Mouse (Mus musculus): ENCODE measurements around the gene Pdik1l.
"Not testable (repeated sequence)": the region's sequence is repeated elsewhere in the genome, so short reads cannot be mapped to it uniquely, and the experiment has no call there.

Gene Pdik1l

DNA sequence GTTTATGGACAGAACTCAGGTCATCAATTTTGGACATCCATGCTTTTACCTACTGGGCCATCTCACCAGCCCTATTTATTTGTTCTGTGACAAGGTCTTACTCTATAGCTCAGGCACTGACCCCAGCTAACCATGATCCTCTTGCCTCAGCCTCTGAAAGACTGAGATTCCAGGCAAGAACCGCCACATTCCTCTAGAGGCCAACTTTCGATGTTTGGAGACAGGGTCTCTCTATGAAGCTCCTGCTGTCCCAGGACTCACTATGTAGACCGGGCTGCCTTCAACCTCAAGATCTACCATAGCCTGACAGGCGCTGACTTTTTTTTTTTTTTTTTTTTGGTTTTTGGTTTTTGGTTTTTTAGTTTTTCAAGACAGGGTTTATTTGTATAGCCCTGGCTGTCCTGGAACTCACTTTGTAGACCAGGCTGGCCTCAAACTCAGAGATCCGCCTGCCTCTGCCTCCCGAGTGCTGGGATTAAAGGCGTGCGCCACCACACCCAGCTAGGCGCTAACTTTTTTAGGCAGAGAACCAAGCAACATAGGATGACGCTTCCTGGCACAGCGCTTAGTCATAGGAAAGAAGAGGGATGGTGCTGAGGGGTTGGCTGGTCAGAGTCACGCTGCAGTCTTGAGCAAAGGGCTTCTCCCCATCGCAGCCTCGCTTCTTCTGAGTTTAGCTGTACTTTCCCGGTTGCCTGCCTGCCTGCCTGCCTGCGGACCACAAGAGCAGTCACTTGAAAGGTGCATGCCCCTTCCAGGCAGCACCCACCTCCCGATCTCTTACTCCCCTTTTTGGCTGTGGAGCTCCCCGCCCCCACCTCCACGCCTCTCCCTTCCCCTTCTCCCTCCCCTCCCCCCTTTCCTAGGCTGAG lies 11.2 kb upstream of the Pdik1l start:
- DNase-seq (ENCODE audit: low spot score) = no peak

DNA sequence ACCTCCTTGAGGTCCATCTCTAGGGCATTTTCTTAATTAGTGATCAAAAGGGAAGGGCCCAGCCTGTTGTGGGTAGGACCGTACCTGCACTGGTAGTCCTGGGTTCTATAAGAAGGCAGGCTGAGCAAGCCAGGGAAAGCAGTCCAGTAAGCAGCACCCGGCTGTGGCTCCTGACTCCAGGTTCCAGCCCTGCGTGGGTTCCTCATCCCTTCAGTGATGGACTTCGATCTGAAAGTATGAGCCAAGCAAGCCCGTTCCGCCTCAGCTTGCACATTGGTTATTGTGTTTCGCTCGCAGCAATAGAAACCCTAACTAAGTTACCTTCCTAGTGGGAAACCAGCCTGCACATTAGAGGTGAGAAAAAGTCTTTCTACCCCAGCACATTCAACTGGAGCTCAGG lies 9.7 kb upstream of the Pdik1l start:
- no peak for DNase-seq (ENCODE audit: low spot score)

DNA sequence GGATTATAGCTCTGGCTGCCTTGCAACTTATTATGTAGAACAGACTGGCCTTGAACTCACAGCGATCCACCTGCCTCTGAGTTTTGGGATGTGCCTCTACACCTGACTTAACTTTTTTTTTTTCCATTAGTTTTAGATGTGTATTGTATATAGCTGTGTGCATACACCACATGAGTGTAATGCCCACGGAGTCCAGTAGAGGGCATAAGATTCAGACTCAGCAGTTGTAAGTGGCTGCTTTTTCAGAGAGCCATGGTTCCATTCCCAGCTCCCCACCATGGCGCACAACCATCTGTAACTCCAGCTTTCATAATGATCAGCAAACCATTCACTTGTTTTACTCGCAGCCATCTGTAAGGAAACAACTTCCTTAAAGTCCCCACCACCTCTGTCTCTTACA lies 8.8 kb upstream of the Pdik1l start:
- no peak for DNase-seq (ENCODE audit: low spot score)

- DNase-seq (ENCODE audit: low spot score) = not testable (repeated sequence)
Measured at GRCm38 (mm10) chr4:134296096-134296495, 8.4 kb upstream of the Pdik1l start.

- DNase-seq (ENCODE audit: low spot score) = no peak
Measured at GRCm38 (mm10) chr4:134293692-134294163, 6.0 kb upstream of the Pdik1l start.

DNA sequence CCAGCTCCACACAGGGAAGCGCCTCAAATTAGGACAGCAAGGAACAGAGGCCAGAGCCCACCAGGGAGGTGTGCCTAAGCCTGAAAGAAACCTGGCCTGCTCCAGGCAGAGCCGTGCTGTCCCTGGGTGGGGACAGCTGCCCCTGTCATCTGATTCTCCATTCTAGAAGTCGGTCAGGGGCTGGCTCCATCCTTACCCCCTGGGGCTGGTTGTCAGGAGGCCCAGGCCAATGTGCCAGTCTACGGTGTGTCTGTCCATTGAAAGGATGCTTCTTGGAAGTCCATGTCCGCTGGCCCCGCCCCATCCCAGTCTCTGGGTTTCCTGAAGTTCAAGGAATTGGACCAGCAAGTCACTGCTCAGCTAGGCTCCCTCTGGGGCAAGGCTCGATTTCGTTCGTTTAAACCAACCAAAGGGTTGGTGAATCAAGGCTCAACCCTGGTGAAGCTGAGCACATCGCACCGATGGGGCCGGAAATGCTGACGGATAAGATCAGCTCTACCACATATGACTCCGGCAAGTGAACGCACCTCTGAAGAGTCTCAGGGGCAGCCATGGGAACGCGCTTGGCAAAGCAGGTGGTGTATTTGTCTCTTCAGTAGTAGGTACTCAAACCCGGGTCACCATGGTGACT lies 5.5 kb upstream of the Pdik1l start:
- no peak for DNase-seq (ENCODE audit: low spot score)

DNA sequence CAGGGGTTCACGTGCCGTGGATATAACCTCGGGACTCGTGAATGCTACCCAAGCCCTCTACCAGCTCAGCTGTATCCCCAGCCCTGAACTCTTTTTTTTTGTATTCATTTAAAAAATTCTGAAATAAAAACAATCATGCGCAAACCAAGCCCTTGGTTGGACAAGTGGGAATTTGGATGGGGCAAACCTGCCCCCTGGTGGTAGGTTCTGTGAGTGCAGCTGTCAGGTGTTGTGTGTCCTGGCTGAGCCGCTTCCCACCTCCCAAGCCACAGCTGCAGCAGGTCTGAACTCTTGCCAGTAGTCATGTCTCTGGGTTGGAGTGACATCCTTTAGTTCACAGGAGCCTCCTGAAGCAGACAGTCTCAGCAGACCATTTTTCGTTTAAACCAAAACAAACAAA lies 4.4 kb upstream of the Pdik1l start:
- peak; percentile 83 for DNase-seq (ENCODE audit: low spot score)

GRCm38 (mm10) chr4:134288397-134289256 lies 932 bp upstream of the Pdik1l start:
- DNase-seq (ENCODE audit: low spot score) = peak; percentile 40

- DNase-seq (ENCODE audit: low spot score) = peak; percentile 89
Measured at GRCm38 (mm10) chr4:134287168-134287564, 529 bp downstream of the Pdik1l start.

DNA sequence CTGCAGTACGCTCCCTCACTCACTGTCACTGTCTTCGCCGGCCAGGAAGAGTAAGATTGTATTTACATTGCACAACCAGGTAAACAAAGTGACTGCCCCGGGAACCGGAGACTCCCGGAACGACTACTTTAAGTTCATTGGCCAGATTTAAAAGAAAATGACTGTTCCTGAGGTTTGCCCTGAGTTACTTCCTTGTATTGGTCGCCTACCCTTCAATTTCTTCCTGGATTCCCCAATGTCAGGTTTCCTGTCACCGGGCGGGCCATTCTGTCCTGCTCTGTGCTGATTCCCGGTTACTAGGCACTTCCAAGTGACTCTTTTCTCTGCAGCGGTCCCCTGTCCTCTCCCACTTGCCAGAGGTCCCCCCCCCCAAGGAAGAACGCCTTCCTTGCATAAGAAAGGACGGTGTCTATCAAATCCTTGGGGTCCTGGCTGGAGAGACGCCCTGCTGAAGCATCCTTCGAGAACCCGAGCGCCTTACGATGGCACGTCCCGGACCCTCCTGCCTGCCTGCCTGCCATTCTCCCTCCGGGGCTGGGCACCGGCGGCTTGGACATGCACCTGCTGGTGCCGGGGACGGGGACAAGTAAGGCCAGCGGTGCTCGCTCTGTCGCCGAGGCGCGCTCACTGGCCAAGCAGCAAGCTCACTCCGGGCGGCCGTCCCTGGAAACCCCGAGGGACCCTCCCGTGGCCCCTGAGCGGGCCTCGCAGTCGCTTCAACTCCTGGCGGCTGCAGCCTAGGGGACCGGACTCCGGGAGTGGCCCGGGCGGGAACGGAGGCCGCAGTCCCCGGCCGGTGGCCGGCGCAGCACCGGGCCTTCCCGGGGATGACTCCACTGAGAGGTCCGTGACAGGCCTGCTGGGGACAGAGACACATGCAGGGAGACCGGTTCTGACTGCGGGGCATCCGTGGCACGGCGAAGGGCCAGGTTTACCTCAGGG lies 1.2 kb downstream of the Pdik1l start:
- DNase-seq (ENCODE audit: low spot score) = peak; percentile 46

- no peak for DNase-seq (ENCODE audit: low spot score)
Measured at GRCm38 (mm10) chr4:134284942-134285341, 2.8 kb downstream of the Pdik1l start.

GRCm38 (mm10) chr4:134273417-134274345 lies 14.0 kb downstream of the Pdik1l start:
- DNase-seq (ENCODE audit: low spot score) = peak; percentile 69

GRCm38 (mm10) chr4:134272731-134273416 lies 14.8 kb downstream of the Pdik1l start:
- peak; percentile 15 for DNase-seq (ENCODE audit: low spot score)

DNA sequence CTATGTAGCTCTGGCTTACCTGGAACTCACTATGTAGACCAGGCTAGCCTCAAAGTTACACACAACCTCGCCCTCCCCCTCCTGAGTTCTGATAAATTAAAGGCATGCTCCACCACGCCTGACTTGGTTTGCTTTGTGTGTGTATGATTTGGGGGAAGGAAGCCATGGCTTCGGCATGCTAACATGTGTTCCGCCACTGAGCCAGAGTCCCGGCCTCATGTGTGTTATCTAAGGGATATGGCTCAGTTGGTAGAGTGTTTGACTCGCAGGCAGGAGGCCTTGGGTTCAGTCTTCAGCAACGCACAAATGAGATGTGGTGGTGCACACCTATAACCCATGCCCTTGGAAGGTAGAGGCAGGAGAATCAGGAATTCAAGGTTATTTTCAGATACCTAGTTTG lies 15.7 kb downstream of the Pdik1l start:
- no peak for DNase-seq (ENCODE audit: low spot score)

GRCm38 (mm10) chr4:134269622-134270021 lies 18.1 kb downstream of the Pdik1l start:
- DNase-seq (ENCODE audit: low spot score) = not testable (repeated sequence)

DNA sequence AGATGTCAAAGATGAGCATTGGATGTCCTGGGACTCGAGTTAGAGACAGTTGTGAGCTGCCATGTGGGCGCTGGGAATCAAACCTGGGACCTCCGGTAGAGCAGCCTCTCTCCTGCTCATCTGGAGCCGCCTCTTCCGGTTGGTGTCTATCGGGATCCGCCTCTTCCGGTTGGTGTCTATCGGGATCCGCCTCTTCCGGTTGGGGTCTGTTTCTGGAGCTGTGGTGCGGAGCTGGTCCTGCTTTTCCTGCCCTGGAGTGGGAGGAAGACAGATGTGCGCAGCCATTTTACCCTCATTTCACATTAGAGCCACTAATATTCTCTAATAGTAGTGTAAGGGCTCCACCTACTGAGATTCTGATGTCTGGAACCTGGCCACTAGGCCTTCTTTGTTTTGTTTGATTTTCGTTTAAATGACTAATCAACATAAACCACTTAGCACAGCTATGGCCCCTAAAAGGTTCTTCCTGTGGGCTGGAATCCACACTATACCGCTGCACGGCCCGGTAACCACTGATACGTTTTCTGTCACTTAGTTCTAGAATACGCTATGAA lies 19.5 kb downstream of the Pdik1l start:
- DNase-seq (ENCODE audit: low spot score) = no peak

DNA sequence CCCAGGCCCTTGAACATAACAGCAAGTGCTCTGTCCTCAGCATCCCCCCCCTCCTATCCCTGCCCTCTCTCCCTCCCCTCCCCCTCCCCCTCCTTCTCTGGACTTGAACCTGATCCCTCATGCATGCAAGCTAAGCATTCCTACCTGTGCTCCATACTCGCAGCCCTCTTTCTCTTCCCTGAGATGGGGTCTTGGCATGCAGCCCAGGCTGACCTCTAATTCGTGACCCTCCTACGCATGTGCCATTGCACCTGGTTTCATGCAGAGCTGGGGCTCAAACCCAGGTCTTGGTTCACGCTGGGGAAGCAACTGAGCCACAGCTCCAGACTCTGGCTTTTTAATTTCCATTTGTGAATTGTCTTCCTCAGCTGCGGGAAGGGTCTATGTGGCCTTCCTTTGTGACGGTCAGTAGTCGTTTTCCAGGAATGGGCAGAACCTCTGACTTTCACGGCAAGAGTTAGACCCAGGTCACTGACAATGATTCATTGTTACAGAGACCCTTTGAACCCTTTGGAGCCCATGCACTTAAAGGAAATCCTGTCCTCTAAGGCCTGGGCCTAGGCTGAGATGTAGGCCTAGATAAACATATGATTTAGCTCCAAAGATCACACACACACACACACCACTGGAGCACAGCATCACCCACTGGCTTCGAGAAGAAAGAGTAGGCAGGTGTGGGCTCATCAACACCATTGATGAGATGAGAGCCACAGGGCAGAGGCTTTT lies 21.7 kb downstream of the Pdik1l start:
- no peak for DNase-seq (ENCODE audit: low spot score)

GRCm38 (mm10) chr4:134263191-134263590 lies 24.5 kb downstream of the Pdik1l start:
- DNase-seq (ENCODE audit: low spot score) = peak; percentile 70

Data from embryo, embryonic 10 days (tissue).